Mouse (Mus musculus) CH12.LX (cell line): ENCODE data around the gene Pde4d.

ENCODE experiments used
- CTCF ChIP-seq, 2 experiments: IDR thresholded peaks in 1 of 2; conservative IDR thresholded peaks in 1 of 2; 2 replicates each; pipeline ENCODE4 v1.5.1; 2011 to 2012; ENCODE audit warnings: low read depth in 2 of 2, low read length in 2 of 2, improper control_type of control experiment in 1 of 2, inconsistent platforms in 1 of 2, mild to moderate bottlenecking in 1 of 2, moderate library complexity in 1 of 2
- MAFK ChIP-seq: IDR thresholded peaks from 2 replicates; pipeline ENCODE4 v1.6.1; 2011; ENCODE audit warnings: low read length, improper control_type of control experiment; ENCODE audit not compliant: insufficient replicate concordance
- UBTF ChIP-seq: IDR thresholded peaks from 2 replicates; pipeline ENCODE4 v1.6.1; 2012; ENCODE audit warnings: low read depth, mild to moderate bottlenecking, inconsistent platforms, low read length, improper control_type of control experiment, moderate library complexity
- USF1 ChIP-seq: IDR thresholded peaks from 2 replicates; pipeline ENCODE4 v1.6.1; 2014; ENCODE audit warnings: low read depth, mild to moderate bottlenecking, inconsistent platforms, low read length, improper control_type of control experiment

DNA sequence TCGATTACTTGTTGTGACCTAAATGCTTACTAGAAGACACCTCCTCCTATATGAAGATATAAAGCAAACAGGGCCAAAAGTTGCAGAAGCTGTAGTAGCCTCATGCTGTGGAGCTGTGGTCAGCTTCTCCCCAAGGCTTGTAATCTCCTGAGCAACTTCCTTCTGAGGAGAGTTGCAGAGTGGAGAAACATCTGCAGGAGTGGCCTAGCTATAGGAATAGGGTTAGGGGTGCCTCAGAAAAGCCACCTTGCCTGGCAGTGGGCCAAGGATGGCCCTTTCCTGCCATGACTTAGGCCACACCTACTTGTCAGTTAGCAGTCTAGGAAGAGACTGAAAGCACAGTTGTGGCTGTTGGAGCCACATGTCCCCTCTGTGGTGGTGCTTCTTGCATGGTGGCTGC is 325.2 kb downstream of the Pde4d start:
- TF ChIP-seq CTCF (conservative IDR thresholded peaks at IDR 0.05 in 1 of 2, IDR thresholded peaks at IDR 0.05 in 1 of 2; ENCODE audit: low read depth in 2 of 2, low read length in 2 of 2), result no peak
- no peak for TF ChIP-seq UBTF
- TF ChIP-seq USF1, result no peak
- no peak for TF ChIP-seq MAFK
